Mouse (Mus musculus) olfactory bulb, adult 2 months (tissue): ENCODE results near the gene Wdr6.

ENCODE experiments used
- CTCF ChIP-seq: fragments of 200-500 bp; IDR thresholded peaks from 2 replicates; pipeline ENCODE4 v1.5.1; 2012; ENCODE audit warnings: low read depth, mild to moderate bottlenecking, low read length, moderate library complexity; ENCODE audit not compliant: insufficient read depth
- POLR2A ChIP-seq: fragments of 200-500 bp; IDR thresholded peaks from 2 replicates; pipeline ENCODE4 v1.6.1; 2012; ENCODE audit warnings: mild to moderate bottlenecking, low read depth, low read length, moderate library complexity; ENCODE audit not compliant: insufficient read depth

GRCm38 (mm10) chr9:108523341-108523740 lies 55.2 kb downstream of the Wdr6 start:
- TF ChIP-seq CTCF, result no peak
- no peak for TF ChIP-seq POLR2A
